Mouse (Mus musculus): Measurements from ENCODE around the gene Pcdh7.

Gene Pcdh7

DNA sequence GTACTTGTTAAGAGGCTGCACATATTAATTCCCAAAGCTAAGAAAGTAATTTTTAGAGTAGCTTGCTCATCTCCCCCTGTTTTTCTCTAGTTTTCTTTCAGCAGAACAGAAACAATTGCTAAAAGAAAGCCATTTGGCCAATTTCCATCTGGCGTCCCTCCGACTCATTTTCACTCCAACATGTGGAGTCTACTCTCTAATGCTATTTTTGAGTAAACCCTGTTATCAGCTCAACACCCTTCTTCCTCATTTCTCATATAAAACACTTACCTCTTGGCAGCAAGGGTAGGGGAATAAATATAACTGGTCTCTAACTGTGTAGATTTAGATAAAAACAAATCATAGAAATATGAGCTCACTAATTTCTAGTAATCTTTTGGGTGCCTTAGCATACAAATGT lies 89.6 kb downstream of the Pcdh7 start:
- DNase-seq, result no peak

DNA sequence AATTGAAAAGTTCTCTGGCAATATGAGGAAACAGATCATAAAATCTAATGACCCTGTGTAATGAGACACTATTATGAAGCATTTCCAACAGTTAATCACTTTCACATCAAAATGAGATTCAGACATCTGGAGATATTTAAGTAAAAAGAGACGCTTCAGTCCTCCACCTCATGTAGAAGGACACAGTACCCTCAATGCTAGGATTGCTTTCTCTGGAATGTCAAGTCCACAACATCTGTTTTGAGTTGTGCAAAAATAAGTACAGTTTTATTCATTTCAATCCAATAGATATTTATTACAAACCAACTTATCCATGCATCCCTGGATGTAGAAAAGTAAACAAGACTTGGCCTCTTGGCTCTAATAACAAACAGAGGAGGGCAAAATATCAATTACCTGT lies 92.9 kb downstream of the Pcdh7 start:
- DNase-seq, result no peak

DNA sequence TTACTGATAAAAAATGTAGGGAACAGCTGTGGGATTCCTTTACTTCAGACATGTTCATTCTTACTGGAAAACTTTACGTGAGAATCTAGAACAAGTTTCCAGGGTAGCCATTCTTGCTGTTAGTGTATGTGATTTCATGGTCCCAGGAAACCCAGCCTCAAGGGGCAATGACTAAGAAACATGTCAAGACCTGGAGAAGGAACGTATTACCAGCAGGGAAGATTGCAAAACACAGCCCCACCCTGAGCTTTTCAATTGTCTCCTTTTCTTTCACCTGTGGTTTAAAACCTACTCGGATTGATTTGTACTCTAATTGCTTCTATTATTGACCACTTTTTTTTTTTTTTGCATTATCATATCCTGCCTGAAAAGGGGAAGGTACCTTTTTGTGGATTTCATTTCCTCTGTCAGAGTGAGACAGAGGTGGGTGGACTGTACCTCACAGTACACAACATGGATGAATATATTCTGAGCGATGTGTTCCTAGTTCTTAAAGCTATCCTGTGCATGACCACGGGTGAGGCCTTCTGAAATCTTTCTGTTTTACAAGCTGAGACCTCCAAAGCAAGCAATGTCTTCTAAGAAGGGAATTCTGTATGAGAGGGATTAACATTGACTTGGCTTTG lies 98.3 kb downstream of the Pcdh7 start:
- no peak for DNase-seq

DNA sequence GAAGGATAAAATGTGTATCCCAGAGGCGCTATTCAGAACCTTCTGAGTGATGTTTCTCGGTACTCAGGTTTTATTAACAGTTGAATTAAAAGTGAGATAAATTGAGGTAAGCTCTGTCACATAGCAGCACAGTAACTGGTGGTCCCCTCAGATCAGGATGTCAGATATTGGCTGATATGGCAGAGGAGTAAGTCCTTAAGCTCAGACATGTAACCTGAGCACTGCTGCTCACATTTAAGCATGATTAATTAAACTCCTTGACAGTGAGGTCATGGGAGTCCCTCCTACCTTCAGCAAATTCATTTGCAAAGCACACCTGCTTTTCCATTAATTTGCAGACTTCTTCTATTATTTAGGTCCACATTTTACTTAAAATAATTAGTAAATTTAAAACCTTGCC lies 102.0 kb downstream of the Pcdh7 start:
- DNase-seq, result no peak

DNA sequence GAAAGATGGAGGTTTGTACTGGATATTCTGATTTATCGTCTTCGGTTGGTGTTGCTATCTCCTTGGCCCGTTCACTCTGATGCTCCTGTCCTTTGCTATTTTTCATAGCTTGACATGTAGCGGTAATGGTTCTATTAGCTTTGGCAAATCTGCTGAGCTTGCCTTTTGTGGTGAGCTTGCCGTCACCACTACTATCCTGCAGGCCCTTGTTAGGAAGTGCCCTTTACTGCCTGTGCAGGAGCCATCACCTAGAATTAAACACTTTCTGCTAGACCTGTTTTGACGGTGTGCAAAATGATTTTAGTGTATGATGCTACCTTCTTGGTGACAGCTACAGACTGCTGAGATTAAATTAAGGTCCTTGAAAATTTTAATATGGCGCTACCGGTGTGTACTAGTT lies 103.3 kb downstream of the Pcdh7 start:
- no peak for DNase-seq

DNA sequence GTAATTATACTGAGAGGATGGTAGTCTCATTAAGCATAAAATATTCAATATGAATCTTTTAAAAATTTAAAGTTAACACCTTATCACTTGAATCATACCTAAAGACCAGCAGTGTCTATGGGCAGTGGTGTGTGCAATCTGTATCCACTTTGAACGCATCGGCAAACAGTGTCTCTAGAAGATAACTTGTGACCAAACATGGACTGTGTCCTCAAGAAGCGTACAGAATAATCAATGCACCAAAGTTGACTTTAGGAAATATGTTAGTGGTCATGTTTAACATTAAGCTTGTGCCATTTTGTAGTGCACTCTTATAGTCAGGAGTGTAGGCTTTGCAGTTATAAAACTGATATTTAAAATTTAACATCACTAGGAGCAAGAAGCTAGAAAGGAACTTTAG lies 110.7 kb downstream of the Pcdh7 start:
- DNase-seq, result no peak

DNA sequence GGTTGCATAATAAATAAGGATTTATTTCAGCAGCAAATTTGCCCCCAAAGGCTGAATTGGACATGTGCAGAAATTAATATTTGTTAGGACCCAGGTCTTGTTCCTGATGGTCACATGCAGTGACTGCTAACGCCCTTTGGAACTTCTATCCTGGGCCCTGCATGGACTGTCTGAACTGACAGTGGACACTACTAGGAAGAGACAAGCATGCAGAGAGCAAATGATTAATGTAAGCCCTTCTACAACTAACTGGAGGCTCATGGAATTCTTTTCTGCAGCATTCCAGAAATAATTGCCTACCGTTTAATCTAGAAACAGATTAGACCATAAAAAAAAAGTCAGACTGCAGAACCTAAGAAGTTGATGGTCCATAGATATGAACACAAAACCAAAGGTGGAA lies 119.4 kb downstream of the Pcdh7 start:
- DNase-seq, result no peak

DNA sequence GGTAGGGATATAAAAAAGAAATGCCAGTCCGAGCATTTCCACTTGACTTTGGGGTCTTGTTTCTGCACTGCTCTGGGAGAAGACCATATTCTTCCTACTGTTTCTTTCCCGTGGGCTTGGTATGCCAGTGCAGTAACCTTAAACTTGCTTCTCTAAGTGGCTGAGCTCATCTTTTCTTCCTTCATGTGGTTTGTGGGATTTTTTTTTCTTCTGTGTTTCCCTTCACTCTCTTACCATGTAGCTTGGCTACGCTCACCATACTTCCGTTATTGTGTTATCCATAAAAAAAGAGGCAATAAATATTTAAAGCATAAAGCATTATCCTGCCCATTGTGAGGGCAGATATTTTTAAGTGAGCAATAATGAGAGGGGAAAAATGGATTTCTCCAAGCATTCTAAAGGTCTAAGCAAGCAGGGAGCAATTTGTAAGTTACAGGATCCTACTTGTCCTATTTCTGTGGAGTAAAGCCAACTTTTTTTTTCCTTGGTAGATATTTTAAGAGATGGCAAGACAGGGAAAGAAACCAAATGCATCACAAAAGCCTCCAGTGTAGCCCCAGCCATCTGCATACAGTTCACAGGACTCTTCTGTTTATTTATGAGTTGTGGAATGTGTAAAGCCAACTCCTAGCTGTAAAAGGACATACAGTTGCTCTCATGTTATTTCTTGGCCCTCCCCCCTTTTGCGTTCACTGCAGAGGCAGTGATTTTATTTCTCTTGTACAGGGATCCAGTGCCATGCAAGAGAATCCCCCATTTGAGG lies 123.8 kb downstream of the Pcdh7 start:
- no peak for DNase-seq

DNA sequence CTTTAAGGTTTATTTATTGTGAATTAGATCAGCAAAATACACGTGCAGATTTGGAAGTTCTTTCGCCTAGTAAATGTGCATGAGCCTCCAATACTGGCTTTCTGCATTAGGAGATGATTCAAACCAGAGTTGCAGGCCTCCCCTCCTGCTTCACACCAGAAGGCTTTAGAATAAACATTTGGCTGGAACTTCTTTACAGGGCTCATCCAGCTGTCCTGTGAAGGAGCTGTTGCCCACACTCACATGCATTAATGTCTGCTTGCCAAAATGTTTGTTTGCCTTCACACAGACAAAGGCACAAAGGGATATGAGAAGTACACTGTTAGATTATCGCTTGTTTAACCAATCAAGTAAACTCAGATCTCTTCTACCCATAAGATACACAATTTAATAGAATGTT lies 129.7 kb downstream of the Pcdh7 start:
- DNase-seq, result no peak

DNA sequence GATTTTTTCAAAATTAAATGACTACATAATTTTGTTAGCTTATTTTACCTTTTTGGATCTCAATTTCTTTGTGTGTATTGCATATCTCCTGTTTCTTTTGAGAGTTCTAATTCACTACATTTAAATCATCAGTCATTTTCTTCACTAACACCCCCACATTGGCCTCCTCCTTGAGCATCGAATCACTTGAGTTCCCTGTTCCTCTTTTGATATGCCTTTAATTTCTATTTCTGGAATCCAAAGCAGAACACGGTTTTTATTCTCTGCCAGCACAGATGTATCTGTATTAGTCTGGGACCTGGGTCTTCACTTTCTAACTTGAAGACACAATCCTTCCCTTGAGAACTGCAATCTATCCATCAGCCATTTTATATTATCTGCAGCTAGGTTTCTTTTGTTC lies 132.3 kb downstream of the Pcdh7 start:
- DNase-seq, result no peak

DNA sequence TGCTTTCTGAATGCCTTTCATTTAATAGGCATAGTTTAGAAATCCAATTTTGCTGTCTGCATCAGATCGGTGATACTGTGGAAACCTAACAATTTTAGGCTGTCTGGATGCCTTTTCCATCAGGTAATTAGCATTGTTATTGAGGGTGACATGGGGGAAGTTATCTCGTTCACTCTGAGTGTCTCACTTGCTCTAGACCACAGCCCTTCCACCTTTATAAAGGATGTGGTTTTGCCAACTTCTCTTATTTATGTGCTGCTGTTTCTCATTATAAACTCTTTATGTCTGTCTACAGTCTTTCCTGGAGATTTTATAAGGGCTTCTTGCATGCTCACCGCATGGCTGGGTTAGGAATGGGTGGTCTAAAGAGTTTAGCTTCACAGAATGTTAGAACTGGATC lies 139.5 kb downstream of the Pcdh7 start:
- DNase-seq, result no peak

DNA sequence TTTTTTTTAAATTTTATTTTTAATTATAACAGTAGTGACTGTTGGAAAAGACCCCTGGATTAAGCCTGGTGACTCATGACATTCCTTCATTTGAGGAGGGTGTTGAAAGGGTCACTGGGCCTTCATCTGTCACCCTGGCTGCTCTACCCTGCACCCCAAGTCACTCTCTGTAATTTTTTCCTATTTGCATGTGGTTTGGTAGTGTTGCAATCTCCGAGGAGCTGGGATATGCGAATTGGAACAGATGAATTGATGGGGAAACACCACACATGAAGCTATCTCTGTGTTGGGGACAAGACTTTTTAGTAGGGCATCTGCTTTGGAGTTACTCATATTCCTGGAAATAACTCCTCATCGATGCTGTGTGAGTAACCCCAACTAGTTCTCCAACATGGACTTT lies 146.5 kb downstream of the Pcdh7 start:
- no peak for DNase-seq

DNA sequence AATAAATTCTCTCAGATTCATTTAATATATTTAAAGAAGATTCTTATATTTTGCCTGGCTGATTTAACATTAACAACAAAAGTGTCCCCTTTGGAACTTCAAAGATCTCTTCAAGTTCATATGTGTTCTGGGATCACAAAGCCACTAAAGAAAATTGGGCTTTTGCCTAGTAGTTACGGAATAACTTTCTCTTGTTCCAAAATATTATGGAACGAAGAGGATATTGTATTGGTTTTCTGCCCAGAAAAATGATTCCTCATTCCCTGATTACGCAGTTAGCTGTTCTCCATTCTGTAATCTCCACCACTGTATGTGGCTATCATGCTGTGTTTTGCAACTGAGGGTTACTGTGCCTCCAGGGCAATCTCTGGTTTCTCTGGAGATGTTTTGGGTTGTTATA lies 147.5 kb downstream of the Pcdh7 start:
- DNase-seq, result no peak

DNA sequence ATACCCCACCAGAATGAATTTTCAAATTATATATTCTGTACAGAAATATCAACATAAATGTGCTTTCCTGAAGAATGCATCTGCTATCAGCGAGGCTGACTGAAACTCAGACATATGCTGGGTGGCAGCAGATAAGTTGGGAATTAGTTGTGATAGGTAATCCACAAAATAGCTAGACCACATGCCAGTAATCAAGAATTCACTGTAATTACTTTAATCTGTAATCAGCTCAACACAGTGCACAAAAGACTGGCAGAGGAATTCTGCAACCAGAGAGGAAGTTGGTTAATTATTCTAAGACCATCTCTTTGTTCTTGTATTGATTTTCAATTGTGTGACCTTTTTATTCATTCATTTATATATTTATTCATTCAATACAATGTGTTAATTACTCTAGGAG lies 148.3 kb downstream of the Pcdh7 start:
- no peak for DNase-seq

DNA sequence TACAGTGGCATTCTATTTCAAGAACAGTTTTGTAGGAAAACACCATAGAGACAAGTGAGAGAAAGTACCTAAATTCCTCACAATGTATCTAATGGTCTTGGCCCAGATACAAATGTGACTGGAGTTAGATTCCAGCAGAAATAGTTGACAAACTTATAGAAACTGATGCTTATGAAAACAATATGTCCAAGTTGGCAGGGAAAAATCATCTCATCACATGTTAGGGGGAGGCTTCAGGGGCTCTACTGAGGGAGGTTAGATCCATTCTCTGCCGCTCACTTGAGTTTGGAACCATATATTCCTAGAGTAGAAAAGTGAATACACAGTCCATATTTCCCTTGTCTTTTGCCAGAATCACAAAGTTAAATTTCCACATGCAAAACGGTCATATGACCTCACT lies 150.1 kb downstream of the Pcdh7 start:
- DNase-seq, result no peak

DNA sequence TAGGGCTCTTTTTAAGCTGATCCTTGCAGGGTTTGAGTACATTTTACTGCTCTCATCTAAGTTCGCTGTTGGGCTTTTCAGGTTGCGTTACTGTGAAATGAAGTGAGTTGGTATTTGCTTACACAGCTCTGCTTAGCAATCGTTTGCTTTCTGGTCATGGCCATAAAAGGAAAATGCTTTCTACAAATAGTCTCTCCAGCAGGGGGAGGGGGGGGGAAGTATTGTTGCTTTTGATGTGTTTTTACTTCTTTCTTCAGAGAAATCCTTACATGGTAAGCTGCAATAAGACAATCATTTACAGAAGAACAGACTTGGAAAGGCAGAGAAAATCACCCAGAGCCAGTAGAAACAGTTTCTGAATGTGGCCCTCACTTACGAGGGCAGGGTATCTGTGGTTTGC lies 150.9 kb downstream of the Pcdh7 start:
- DNase-seq, result no peak

DNA sequence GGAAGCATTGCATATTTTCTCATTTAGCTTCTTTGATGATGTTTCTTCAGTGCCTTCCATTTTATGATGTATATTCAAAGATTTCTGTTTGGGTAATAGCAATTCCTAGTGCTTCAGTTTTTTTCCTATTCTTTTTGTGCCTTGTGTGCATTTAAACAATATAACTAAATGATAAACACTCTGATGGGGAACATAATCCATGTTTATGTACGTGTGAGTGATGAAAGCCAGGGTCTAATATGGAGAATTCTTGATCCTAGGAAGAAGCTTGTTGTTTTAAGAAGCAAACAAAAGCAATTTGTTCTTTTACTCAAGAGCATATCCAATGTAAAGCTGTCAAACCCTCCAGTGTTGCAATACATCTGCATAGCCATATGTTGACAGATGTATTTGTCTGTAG lies 153.0 kb downstream of the Pcdh7 start:
- no peak for DNase-seq

DNA sequence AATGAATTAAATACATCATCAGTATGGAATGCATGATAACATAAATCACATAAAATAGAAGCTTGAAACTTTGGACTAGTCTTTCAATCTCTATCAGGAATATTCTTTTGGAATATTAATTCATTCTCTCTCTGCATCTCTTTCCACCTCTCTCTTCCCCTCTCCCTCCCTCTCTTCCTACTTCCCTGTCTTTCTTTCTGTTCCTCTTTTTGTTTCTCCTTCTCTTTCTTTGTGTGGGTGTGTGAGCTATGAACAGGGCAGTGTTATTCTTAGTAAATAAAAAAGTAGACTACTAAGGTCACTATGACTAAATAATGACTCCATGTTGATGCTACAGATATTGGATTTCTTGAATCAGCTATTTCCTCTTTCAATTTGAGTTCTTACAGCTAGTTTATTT lies 167.2 kb downstream of the Pcdh7 start:
- no peak for DNase-seq

DNA sequence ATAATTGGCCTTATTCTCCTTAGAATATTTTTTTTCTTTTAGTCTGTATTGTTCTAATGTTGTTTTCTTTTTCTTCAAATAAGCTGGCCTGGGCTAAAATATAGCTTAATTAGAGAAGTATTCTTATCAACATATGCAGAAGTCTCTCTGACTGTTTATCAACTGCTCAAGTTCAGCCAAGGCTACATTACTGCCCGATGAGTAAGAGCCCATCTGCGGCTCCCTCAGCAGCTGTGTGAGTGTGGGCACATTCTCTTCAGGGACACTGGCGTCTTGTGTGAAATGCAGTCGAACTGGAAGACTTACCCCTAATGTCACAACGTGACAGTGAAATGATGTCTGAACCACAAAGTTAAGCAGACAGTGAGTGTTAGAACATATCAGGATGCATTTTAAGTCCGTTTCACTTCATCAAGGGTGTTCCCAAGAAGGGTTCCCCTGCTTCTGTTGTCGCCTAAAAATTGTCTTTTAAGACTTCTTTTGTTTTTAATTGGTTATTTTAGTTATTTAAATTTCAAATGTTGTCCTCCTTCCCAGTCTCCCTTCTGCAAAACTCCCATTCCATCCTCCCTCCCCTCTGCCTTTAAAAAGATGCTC lies 181.3 kb downstream of the Pcdh7 start:
- DNase-seq, result no peak

DNA sequence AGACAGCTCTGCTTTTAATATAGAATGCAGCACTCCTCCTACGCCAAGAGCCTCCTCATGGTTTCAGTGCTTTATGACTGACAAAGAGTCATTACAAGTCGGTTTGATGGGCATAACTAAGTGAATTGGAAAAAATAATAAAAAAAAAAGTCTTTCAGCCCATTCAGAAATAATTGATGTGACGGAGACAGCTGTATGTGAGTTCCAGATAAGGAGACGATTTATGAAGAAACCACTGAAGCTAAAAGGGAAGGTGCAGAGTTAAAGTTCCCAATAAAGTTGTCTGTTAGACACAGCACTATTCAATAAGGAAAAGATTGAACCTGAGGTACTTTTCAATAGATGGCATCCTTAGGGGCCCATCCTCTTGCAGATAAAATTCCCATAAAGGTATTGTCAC lies 189.5 kb downstream of the Pcdh7 start:
- DNase-seq, result no peak

DNA sequence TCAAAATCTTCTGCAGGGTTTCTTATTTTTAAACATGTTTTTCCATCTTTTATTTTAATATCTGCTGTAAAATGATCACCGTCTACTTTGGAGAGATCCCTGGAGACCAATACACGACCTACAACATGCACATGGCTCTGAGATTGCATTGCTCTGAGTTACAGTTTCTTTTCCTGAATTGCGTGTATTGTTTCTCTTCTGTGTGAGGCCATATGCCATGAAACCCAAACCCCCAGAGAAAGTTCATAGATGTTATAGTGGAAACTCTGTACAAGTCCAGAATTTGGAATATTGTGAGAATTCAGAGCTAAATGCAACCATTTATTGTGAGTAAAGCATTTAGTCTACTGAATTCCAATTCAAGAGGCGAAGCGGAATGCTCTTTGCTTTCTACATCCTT lies 203.4 kb downstream of the Pcdh7 start:
- no peak for DNase-seq

DNA sequence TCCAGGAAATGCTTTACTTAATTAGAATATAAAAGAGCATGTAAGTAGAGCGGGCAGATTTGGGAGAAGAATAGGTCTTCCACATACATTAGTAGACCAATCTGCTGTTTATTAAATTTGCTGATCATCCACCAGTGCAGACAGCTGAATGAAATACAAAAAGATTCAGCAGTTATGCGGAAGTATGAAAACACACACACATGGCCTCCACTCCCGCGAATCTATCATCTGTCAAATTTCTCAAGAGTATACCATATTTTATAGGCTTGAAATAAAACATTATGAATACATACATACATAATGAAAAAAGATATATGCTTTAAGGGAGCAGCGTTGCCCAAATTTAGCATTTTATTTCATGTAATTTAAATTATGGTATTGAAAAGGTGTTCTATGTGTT lies 213.6 kb downstream of the Pcdh7 start:
- DNase-seq, result no peak

DNA sequence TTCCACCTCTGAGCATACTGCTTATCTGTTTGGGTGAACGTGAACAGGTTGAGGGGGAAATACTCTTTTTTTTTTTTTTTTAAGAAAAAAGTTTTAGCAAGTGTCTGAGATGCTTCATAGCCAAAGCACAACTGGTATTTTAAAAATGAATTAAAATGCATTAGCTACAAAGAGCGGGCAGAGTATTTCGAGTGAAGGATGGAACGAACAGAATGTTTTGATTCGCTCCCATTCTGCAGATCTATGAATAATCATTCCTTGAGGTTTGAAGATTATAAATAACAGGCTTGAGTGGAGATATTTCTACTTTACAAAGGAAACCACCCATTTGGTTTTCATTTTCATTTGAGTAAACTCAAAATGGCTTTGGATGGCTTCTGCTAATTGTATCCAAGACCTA lies 214.0 kb downstream of the Pcdh7 start:
- DNase-seq, result no peak

DNA sequence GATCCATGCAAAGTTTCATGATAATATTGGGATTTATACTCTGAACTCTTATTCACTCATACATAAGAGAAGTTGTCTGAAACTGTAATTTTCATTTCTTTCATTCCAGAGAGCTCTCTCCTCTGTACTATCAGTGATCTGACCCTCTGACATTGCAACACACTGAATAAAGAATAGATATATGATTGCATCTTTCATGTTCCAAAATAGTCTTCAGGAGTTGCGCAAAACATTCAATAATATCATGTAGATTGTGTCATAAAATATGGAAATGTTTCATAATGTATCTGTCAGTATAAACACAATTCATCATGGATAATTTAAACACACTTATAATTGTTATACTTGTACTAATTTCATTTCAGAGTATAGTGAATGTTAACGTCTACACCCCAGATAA lies 216.9 kb downstream of the Pcdh7 start:
- no peak for DNase-seq

DNA sequence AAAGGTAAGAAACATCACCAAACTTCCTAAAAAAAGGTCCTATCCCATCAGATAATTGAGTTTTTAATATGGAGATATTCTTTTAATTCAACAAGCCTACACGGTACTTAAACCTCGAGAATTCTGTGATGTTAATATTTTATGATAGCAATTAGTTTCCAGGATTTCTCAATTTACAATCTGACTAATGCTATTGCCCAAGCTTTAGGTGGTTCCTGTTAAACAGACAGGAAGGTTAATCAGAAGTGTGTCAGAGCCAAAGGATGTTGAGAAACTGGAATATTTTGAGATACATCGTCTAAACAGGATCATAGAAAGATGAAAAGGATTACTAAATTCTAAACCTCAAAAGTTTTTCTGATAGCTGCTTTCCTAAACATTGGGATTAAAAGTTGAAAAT lies 222.7 kb downstream of the Pcdh7 start:
- DNase-seq, result no peak
